Mouse (Mus musculus) stomach, postnatal 0 days (tissue): ENCODE measurements around the gene Plekhh1. TPM values are rescaled to one million over a fixed set of nuclear protein-coding genes. Genes with fewer than 3 reads are reported as not detected.
"Not testable (repeated sequence)": the region's sequence is repeated elsewhere in the genome, so short reads cannot be mapped to it uniquely, and the experiment has no call there.

Experiments
- ATAC-seq: fragments of 200-750 bp; cut with Nextera tagmentation; 2 replicates; pipeline ENCODE4 v1.8.0; 2017; ENCODE audit not compliant: low FRiP score, low TSS enrichment
- DNase-seq: peaks from one replicate; pipeline ENCODE4 v3.0.0-alpha.2; 2016; ENCODE audit warnings: low spot score
- H3K27ac ChIP-seq: fragments of 300-500 bp; sonication (generic); replicated peaks from 2 replicates; pipeline ENCODE4 v1.5.1; 2014; ENCODE audit warnings: mild to moderate bottlenecking, control low read depth
- H3K27me3 ChIP-seq: fragments of 300-500 bp; sonication (generic); 2 replicates; pipeline ENCODE4 v1.6.1; 2014; ENCODE audit warnings: low read length; ENCODE audit not compliant: control insufficient read depth, insufficient read depth
- H3K36me3 ChIP-seq: fragments of 300-500 bp; sonication (generic); 2 replicates; pipeline ENCODE4 v1.6.1; 2014; ENCODE audit warnings: low read length, mixed read lengths; ENCODE audit not compliant: control insufficient read depth, insufficient read depth
- H3K4me1 ChIP-seq: fragments of 300-500 bp; sonication (generic); replicated peaks from 2 replicates; pipeline ENCODE4 v1.6.1; 2014; ENCODE audit warnings: antibody characterized with exemption; ENCODE audit not compliant: control insufficient read depth, insufficient read depth
- H3K4me2 ChIP-seq: fragments of 300-500 bp; sonication (generic); replicated peaks from 2 replicates; pipeline ENCODE4 v1.6.1; 2014; ENCODE audit warnings: low read depth, mild to moderate bottlenecking, control low read depth, moderate library complexity
- H3K4me3 ChIP-seq: fragments of 300-500 bp; sonication (generic); 2 replicates; pipeline ENCODE4 v1.5.1; 2014; ENCODE audit warnings: low read depth, low read length, control low read depth
- H3K9ac ChIP-seq: fragments of 300-500 bp; sonication (generic); 2 replicates; pipeline ENCODE4 v1.6.1; 2014; ENCODE audit warnings: mild to moderate bottlenecking, low read length, control low read depth, mixed read lengths
- H3K9me3 ChIP-seq: fragments of 300-500 bp; sonication (generic); 2 replicates; pipeline ENCODE4 v1.6.1; 2016; ENCODE audit warnings: low read length; ENCODE audit not compliant: control insufficient read depth
- CTCF ChIP-seq: IDR thresholded peaks from 2 replicates; pipeline ENCODE4 v1.5.1; 2016; ENCODE audit warnings: antibody characterized with exemption, low read depth, mild to moderate bottlenecking, moderate library complexity
- EP300 ChIP-seq: optimal IDR thresholded peaks from 2 replicates; pipeline ENCODE3; 2016; ENCODE audit warnings: antibody characterized with exemption
- WGBS: fragments of 180-500 bp; shearing (Covaris S2); extraction: QIAGEN DNeasy Blood & Tissue Kit; methylation state at CpG from one replicate; pipeline ENCODE4 v1.1.7; 2014; 5-methylcytosine and 5-hydroxymethylcytosine counted together
- polyA plus RNA-seq: library from polyadenylated mRNA; unstranded; fragments of >200 nt; fragmentation: Nextera tagmentation; extraction: Ambion mirVana; gene quantifications from 2 replicates; pipeline ENCODE4 v1.2.1, GENCODE M21; 2015

The Plekhh1 gene
- polyA plus RNA-seq, 1 experiment from 2014 or later: 6.1 TPM

- ATAC-seq: peak; percentile 38; the same call in 1 of the 2 replicates
- peak; percentile 32 for DNase-seq
Observed at GRCm38 (mm10) chr12:79017994-79018399, 11.0 kb upstream of the Plekhh1 start.

GRCm38 (mm10) chr12:79021902-79022301, 7.1 kb upstream of the Plekhh1 start:
- Histone ChIP-seq H3K9ac (no peak overlapping the region), H3K4me2 (no peak overlapping the region), H3K27ac (no peak overlapping the region), H3K9me3 (no peaks in the 10 kb centered on the region), H3K4me3 (no peak overlapping the region), H3K36me3 (no peaks in the 10 kb centered on the region), H3K27me3 (no peaks in the 10 kb centered on the region), H3K4me1 (no peaks in the 10 kb centered on the region)
- DNase-seq (no peak), ATAC-seq (no peak)
- 77% methylated on average over 1 of the region's 1 CpGs for whole genome bisulfite sequencing
- TF ChIP-seq EP300: no peak
- TF ChIP-seq CTCF: no peak

More at GRCm38 (mm10) chr12:79017994-79018399, 11.0 kb upstream of the Plekhh1 start:
- Histone ChIP-seq H3K36me3 (no peaks in the 10 kb centered on the region), H3K27me3 (no peaks in the 10 kb centered on the region), H3K27ac (no peak overlapping the region), H3K9me3 (no peaks in the 10 kb centered on the region), H3K4me2 (no peak overlapping the region), H3K9ac (no peak overlapping the region), H3K4me1 (no peaks in the 10 kb centered on the region), H3K4me3 (no peak overlapping the region)
- TF ChIP-seq CTCF (no peak), EP300 (no peak)
- WGBS: 39% methylated on average over 4 of the region's 4 CpGs

- TF ChIP-seq CTCF (peak; percentile 87), EP300 (no peak)
- H3K4me3 ChIP-seq: no peak overlapping the region
- no peaks in the 10 kb centered on the region for H3K36me3 ChIP-seq
- H3K27me3 ChIP-seq: no peaks in the 10 kb centered on the region
- WGBS: 17% methylated on average over 3 of the region's 3 CpGs
- DNase-seq (peak; percentile 76), ATAC-seq (peak; percentile 86)
- no peak overlapping the region for H3K9ac ChIP-seq
- no peak overlapping the region for H3K4me2 ChIP-seq
- H3K9me3 ChIP-seq: no peaks in the 10 kb centered on the region
- H3K27ac ChIP-seq: no peak overlapping the region
- H3K4me1 ChIP-seq: no peaks in the 10 kb centered on the region
Observed at GRCm38 (mm10) chr12:79022882-79023281, 6.1 kb upstream of the Plekhh1 start.

- H3K9ac ChIP-seq, H3K4me3 ChIP-seq, DNase-seq, H3K27ac ChIP-seq, H3K36me3 ChIP-seq, H3K27me3 ChIP-seq, H3K4me2 ChIP-seq, ATAC-seq, H3K9me3 ChIP-seq, H3K4me1 ChIP-seq: not testable (repeated sequence)
- WGBS: 93% methylated on average over 8 of the region's 8 CpGs
Observed at GRCm38 (mm10) chr12:79027526-79027925, 1.4 kb upstream of the Plekhh1 start.

GRCm38 (mm10) chr12:79034331-79034730, 5.4 kb downstream of the Plekhh1 start:
- Histone ChIP-seq H3K4me2 (no peak overlapping the region), H3K4me3 (no peak overlapping the region), H3K9ac (no peak overlapping the region), H3K4me1 (no peaks in the 10 kb centered on the region), H3K9me3 (no peaks in the 10 kb centered on the region), H3K27me3 (no peaks in the 10 kb centered on the region), H3K27ac (no peak overlapping the region), H3K36me3 (no peaks in the 10 kb centered on the region)
- no peak for ATAC-seq
- WGBS: 96% methylated on average over 2 of the region's 2 CpGs
- DNase-seq: no peak
- TF ChIP-seq EP300: no peak
- no peak for TF ChIP-seq CTCF

GRCm38 (mm10) chr12:79035349-79035748, 6.4 kb downstream of the Plekhh1 start:
- Histone ChIP-seq H3K9me3 (no peaks in the 10 kb centered on the region), H3K4me2 (no peak overlapping the region), H3K4me3 (no peak overlapping the region), H3K36me3 (no peaks in the 10 kb centered on the region), H3K4me1 (no peaks in the 10 kb centered on the region), H3K27ac (no peak overlapping the region), H3K27me3 (no peaks in the 10 kb centered on the region), H3K9ac (no peak overlapping the region)
- WGBS: 44% methylated on average over 3 of the region's 3 CpGs
- no peak for TF ChIP-seq CTCF
- TF ChIP-seq EP300: no peak
- ATAC-seq (no peak), DNase-seq (no peak)
